Mouse (Mus musculus) 416B (cell line): ENCODE results near the gene Prrt3.
A peak's percentile ranks its signal among the peaks of the same experiment; 100 is the strongest.

Experiments
- DNase-seq: peaks from one replicate; pipeline ENCODE4 v3.0.0; 2011; ENCODE audit warnings: low read depth

Prrt3 gene

GRCm38 (mm10) chr6:113501388-113502084, at the start of gene Prrt3:
Prrt3 (minus strand) TSS chr6:113501931.
- DNase-seq = no peak

GRCm38 (mm10) chr6:113543906-113544481, 42.3 kb upstream of the Prrt3 start:
- no peak for DNase-seq

GRCm38 (mm10) chr6:113541610-113542009, 39.9 kb upstream of the Prrt3 start:
- DNase-seq = no peak

- DNase-seq = no peak
Observed at GRCm38 (mm10) chr6:113534886-113535285, 33.2 kb upstream of the Prrt3 start.

GRCm38 (mm10) chr6:113531840-113532404, 30.2 kb upstream of the Prrt3 start:
- peak; percentile 66 for DNase-seq

- DNase-seq = peak; percentile 90
Observed at GRCm38 (mm10) chr6:113530932-113531839, 29.5 kb upstream of the Prrt3 start, which contains the start of the genes Emc3 and Fancd2. Emc3 (minus strand) TSS chr6:113531652. Fancd2 (plus strand) TSS chr6:113531682.

- no peak for DNase-seq
Observed at GRCm38 (mm10) chr6:113523420-113523819, 21.7 kb upstream of the Prrt3 start.

GRCm38 (mm10) chr6:113522310-113522709, 20.6 kb upstream of the Prrt3 start:
- no peak for DNase-seq

GRCm38 (mm10) chr6:113517434-113518080, 15.8 kb upstream of the Prrt3 start:
- DNase-seq = no peak

- no peak for DNase-seq
Observed at GRCm38 (mm10) chr6:113514600-113514999, 12.9 kb upstream of the Prrt3 start.

GRCm38 (mm10) chr6:113513944-113514343, 12.2 kb upstream of the Prrt3 start:
- no peak for DNase-seq

- no peak for DNase-seq
Observed at GRCm38 (mm10) chr6:113508947-113509280, 7.2 kb upstream of the Prrt3 start.

- DNase-seq = no peak
Observed at GRCm38 (mm10) chr6:113508272-113508946, 6.7 kb upstream of the Prrt3 start.

- no peak for DNase-seq
Observed at GRCm38 (mm10) chr6:113507130-113507529, 5.4 kb upstream of the Prrt3 start.

GRCm38 (mm10) chr6:113505689-113506088, 4.0 kb upstream of the Prrt3 start:
- no peak for DNase-seq

- DNase-seq = no peak
Observed at GRCm38 (mm10) chr6:113502801-113503200, 1.1 kb upstream of the Prrt3 start.

- no peak for DNase-seq
Observed at GRCm38 (mm10) chr6:113499346-113499745, 2.4 kb downstream of the Prrt3 start.

GRCm38 (mm10) chr6:113495071-113495675, 6.6 kb downstream of the Prrt3 start:
- no peak for DNase-seq

- no peak for DNase-seq
Observed at GRCm38 (mm10) chr6:113494258-113494788, 7.4 kb downstream of the Prrt3 start.

- no peak for DNase-seq
Observed at GRCm38 (mm10) chr6:113492101-113492864, 9.4 kb downstream of the Prrt3 start.
